Mouse (Mus musculus): ENCODE results near the gene Gramd4.

DNA sequence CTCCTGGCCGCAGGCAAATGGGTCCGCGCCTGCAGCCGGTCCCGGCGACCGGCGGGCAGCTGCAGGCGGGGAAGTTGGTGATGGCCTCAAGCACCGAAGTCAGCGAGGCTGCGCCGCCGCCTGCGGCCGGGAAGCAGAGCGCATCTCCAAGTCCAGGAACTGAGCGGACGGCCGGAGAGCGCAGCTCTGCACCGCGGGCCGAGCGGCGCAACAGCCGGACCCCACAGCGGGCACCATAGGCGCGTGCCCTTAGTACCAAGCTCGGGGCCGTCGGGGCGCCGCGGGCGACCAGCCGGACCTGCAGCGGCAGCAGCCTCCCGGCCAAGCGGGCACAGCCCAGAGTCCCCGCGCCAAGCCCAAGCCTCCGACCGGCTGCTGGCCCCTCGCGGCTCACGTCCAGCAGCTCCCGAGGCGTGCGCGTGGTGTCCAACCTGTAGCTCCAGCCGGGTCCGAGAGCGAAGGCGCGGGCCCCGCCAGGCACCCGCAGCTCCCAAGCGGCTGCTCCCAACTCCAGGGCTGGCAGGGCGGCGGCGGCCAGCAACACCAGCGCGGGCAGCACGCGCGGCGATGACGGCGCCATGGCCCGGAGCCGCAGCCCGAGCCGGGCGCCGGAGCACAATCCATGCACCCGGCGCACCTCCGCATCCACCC is 24.2 kb upstream of the Gramd4 start, which contains the start of gene Celsr1:
- peak; percentile 24; the same call in 1 of the 2 replicates for TF ChIP-seq CTCF (IDR thresholded peaks at IDR 0.05; ENCODE audit: low read depth)
- no peak for TF ChIP-seq EP300 (IDR thresholded peaks at IDR 0.05; ENCODE audit: low read depth)

Data from heart, postnatal 0 days (tissue).